Mouse (Mus musculus) hindbrain, embryonic 12.5 days (tissue): Measurements from ENCODE around the gene Foxa3. TPM values are rescaled to one million over a fixed set of nuclear protein-coding genes. Genes with fewer than 3 reads are reported as not detected.

Source experiments
- ATAC-seq: fragments of 200-750 bp; cut with Nextera tagmentation; 2 replicates; pipeline ENCODE4 v1.8.0; 2017; ENCODE audit warnings: moderate TSS enrichment; ENCODE audit not compliant: low FRiP score
- H3K27ac ChIP-seq: fragments of 300-500 bp; sonication (generic); 2 replicates; pipeline ENCODE4 v1.5.1; 2016; ENCODE audit warnings: mild to moderate bottlenecking
- H3K27me3 ChIP-seq: fragments of 300-500 bp; sonication (generic); 2 replicates; pipeline ENCODE4 v1.6.1; 2016; ENCODE audit warnings: mild to moderate bottlenecking
- H3K36me3 ChIP-seq: fragments of 300-500 bp; sonication (generic); 2 replicates; pipeline ENCODE4 v1.6.1; 2016; ENCODE audit warnings: mild to moderate bottlenecking
- H3K4me1 ChIP-seq: fragments of 300-500 bp; sonication (generic); 2 replicates; pipeline ENCODE4 v1.6.1; 2016
- H3K4me2 ChIP-seq: fragments of 300-500 bp; sonication (generic); replicated peaks from 2 replicates; pipeline ENCODE4 v1.6.1; 2016; ENCODE audit warnings: mild to moderate bottlenecking
- H3K4me3 ChIP-seq: fragments of 300-500 bp; sonication (generic); 2 replicates; pipeline ENCODE4 v1.5.1; 2016; ENCODE audit warnings: mild to moderate bottlenecking
- H3K9ac ChIP-seq: fragments of 300-500 bp; sonication (generic); 2 replicates; pipeline ENCODE4 v1.6.1; 2016; ENCODE audit warnings: mild to moderate bottlenecking, moderate library complexity
- H3K9me3 ChIP-seq: fragments of 300-500 bp; sonication (generic); replicated peaks from 2 replicates; pipeline ENCODE4 v1.6.1; 2016; ENCODE audit warnings: mild to moderate bottlenecking
- WGBS: fragments of 180-500 bp; shearing (Covaris S2); methylation state at CpG from one replicate; pipeline ENCODE4 v1.1.7; 2016; 5-methylcytosine and 5-hydroxymethylcytosine counted together
- polyA plus RNA-seq: library from polyadenylated mRNA; unstranded; fragments of >200 nt; fragmentation: Nextera tagmentation; extraction: Ambion mirVana; gene quantifications from 2 replicates; pipeline ENCODE4 v1.2.1, GENCODE M21; 2016

The Foxa3 gene
- polyA plus RNA-seq, 1 experiment from 2014 or later, result 0.10 TPM

- peaks cover 7% of the 10 kb centered on the region; the same call in 1 of the 2 replicates for H3K4me1 ChIP-seq
- H3K4me3 ChIP-seq, result no peak overlapping the region
- no peak for ATAC-seq
- no peak overlapping the region; the same call in 1 of the 2 replicates for H3K9ac ChIP-seq
- no peaks in the 10 kb centered on the region for H3K9me3 ChIP-seq
- no peak overlapping the region for H3K4me2 ChIP-seq
- peaks cover 54% of the 10 kb centered on the region for H3K36me3 ChIP-seq
- 92% methylated on average over 15 of the region's 15 CpGs for WGBS
- no peak overlapping the region for H3K27ac ChIP-seq
- no peaks in the 10 kb centered on the region for H3K27me3 ChIP-seq
Measured at GRCm38 (mm10) chr7:19052345-19053135, 29.2 kb upstream of the Foxa3 start.

GRCm38 (mm10) chr7:19051161-19051560 lies 27.8 kb upstream of the Foxa3 start:
- WGBS, result 71% methylated on average over 4 of the region's 4 CpGs
- H3K36me3 ChIP-seq, result peaks cover 68% of the 10 kb centered on the region
- no peak overlapping the region for H3K27ac ChIP-seq
- no peak for ATAC-seq
- H3K9ac ChIP-seq, result no peak overlapping the region
- no peaks in the 10 kb centered on the region for H3K27me3 ChIP-seq
- H3K9me3 ChIP-seq, result no peaks in the 10 kb centered on the region
- no peak overlapping the region for H3K4me3 ChIP-seq
- H3K4me1 ChIP-seq, result peaks cover 7% of the 10 kb centered on the region; the same call in 1 of the 2 replicates
- H3K4me2 ChIP-seq, result no peak overlapping the region

- H3K4me1 ChIP-seq, result peaks cover 7% of the 10 kb centered on the region; the same call in 1 of the 2 replicates
- H3K4me3 ChIP-seq, result no peak overlapping the region
- WGBS, result 92% methylated on average over 8 of the region's 8 CpGs
- no peak overlapping the region for H3K4me2 ChIP-seq
- H3K27ac ChIP-seq, result no peak overlapping the region
- no peaks in the 10 kb centered on the region for H3K9me3 ChIP-seq
- peaks cover 77% of the 10 kb centered on the region for H3K36me3 ChIP-seq
- no peaks in the 10 kb centered on the region for H3K27me3 ChIP-seq
- no peak overlapping the region for H3K9ac ChIP-seq
- no peak for ATAC-seq
Measured at GRCm38 (mm10) chr7:19050172-19050571, 26.8 kb upstream of the Foxa3 start.

- H3K9ac ChIP-seq, result no peak overlapping the region
- no peaks in the 10 kb centered on the region for H3K27me3 ChIP-seq
- H3K4me2 ChIP-seq, result no peak overlapping the region
- H3K27ac ChIP-seq, result no peak overlapping the region
- WGBS, result 87% methylated on average over 5 of the region's 5 CpGs
- 0 out of 2 replicates have a peak, but pooled peaks cover 2% of the 10 kb centered on the region for H3K4me1 ChIP-seq
- peaks cover 87% of the 10 kb centered on the region for H3K36me3 ChIP-seq
- no peak for ATAC-seq
- H3K9me3 ChIP-seq, result no peaks in the 10 kb centered on the region
- H3K4me3 ChIP-seq, result no peak overlapping the region
Measured at GRCm38 (mm10) chr7:19049252-19049651, 25.9 kb upstream of the Foxa3 start.

- Histone ChIP-seq H3K9ac (peak overlapping the region; percentile 2; the same call in 1 of the 2 replicates), H3K4me3 (no peak overlapping the region), H3K9me3 (no peaks in the 10 kb centered on the region), H3K27me3 (no peaks in the 10 kb centered on the region), H3K36me3 (peaks cover 98% of the 10 kb centered on the region), H3K27ac (no peak overlapping the region), H3K4me1 (no peaks in the 10 kb centered on the region), H3K4me2 (no peak overlapping the region)
- 91% methylated on average over 14 of the region's 14 CpGs for WGBS
- ATAC-seq, result no peak
Measured at GRCm38 (mm10) chr7:19048006-19048527, 24.7 kb upstream of the Foxa3 start.

- H3K9ac ChIP-seq, result no peak overlapping the region
- 93% methylated on average over 11 of the region's 11 CpGs for WGBS
Measured at GRCm38 (mm10) chr7:19046286-19047069, 23.1 kb upstream of the Foxa3 start.

GRCm38 (mm10) chr7:19044616-19045015 lies 21.3 kb upstream of the Foxa3 start:
- Histone ChIP-seq H3K4me3 (no peak overlapping the region), H3K36me3 (peaks cover 99% of the 10 kb centered on the region), H3K27ac (no peak overlapping the region), H3K4me1 (no peaks in the 10 kb centered on the region), H3K27me3 (no peaks in the 10 kb centered on the region), H3K9me3 (no peaks in the 10 kb centered on the region), H3K9ac (no peak overlapping the region), H3K4me2 (no peak overlapping the region)
- ATAC-seq, result no peak
- 97% methylated on average over 6 of the region's 6 CpGs for WGBS

More at GRCm38 (mm10) chr7:19046286-19047069, 23.1 kb upstream of the Foxa3 start:
- no peaks in the 10 kb centered on the region for H3K4me1 ChIP-seq
- H3K4me2 ChIP-seq, result no peak overlapping the region
- H3K9me3 ChIP-seq, result no peaks in the 10 kb centered on the region
- H3K36me3 ChIP-seq, result peaks cover 99% of the 10 kb centered on the region
- H3K27ac ChIP-seq, result no peak overlapping the region
- H3K27me3 ChIP-seq, result no peaks in the 10 kb centered on the region
- ATAC-seq, result peak; percentile 19; the same call in 1 of the 2 replicates
- H3K4me3 ChIP-seq, result no peak overlapping the region

- Histone ChIP-seq H3K9ac (no peak overlapping the region; the same call in 1 of the 2 replicates), H3K27me3 (no peaks in the 10 kb centered on the region), H3K27ac (no peak overlapping the region), H3K4me2 (no peak overlapping the region), H3K36me3 (peaks cover 79% of the 10 kb centered on the region), H3K4me1 (no peaks in the 10 kb centered on the region), H3K4me3 (no peak overlapping the region), H3K9me3 (no peaks in the 10 kb centered on the region)
- ATAC-seq, result no peak
- 35% methylated on average over 4 of the region's 4 CpGs for WGBS
Measured at GRCm38 (mm10) chr7:19031641-19032040, 8.3 kb upstream of the Foxa3 start.

- H3K4me2 ChIP-seq, result no peak overlapping the region
- no peak overlapping the region for H3K4me3 ChIP-seq
Measured at GRCm38 (mm10) chr7:19029084-19029653, 5.8 kb upstream of the Foxa3 start.

GRCm38 (mm10) chr7:19028067-19028466 lies 4.7 kb upstream of the Foxa3 start:
- no peak overlapping the region for H3K9ac ChIP-seq
- no peak overlapping the region for H3K4me2 ChIP-seq
- no peak for ATAC-seq
- peaks cover 8% of the 10 kb centered on the region for H3K27me3 ChIP-seq
- no peak overlapping the region for H3K4me3 ChIP-seq
- H3K36me3 ChIP-seq, result peaks cover 46% of the 10 kb centered on the region
- no peaks in the 10 kb centered on the region for H3K9me3 ChIP-seq
- H3K27ac ChIP-seq, result no peak overlapping the region
- H3K4me1 ChIP-seq, result peaks cover 19% of the 10 kb centered on the region

More at GRCm38 (mm10) chr7:19029084-19029653, 5.8 kb upstream of the Foxa3 start:
- ATAC-seq, result peak; percentile 45; the same call in 1 of the 2 replicates
- Histone ChIP-seq H3K9me3 (no peaks in the 10 kb centered on the region), H3K27ac (no peak overlapping the region), H3K4me1 (peaks cover 19% of the 10 kb centered on the region), H3K9ac (no peak overlapping the region), H3K36me3 (peaks cover 55% of the 10 kb centered on the region), H3K27me3 (no peaks in the 10 kb centered on the region)
- WGBS, result 62% methylated on average over 6 of the region's 6 CpGs

GRCm38 (mm10) chr7:19024581-19025255 lies 1.4 kb upstream of the Foxa3 start:
- 2% methylated on average over 33 of the region's 36 CpGs for WGBS
- peak; percentile 75 for ATAC-seq
- Histone ChIP-seq H3K4me1 (peaks cover 19% of the 10 kb centered on the region), H3K9ac (peak overlapping the region; percentile 95), H3K27me3 (peaks cover 41% of the 10 kb centered on the region), H3K4me2 (peak overlapping the region; percentile 80), H3K4me3 (peak overlapping the region; percentile 92), H3K9me3 (no peaks in the 10 kb centered on the region), H3K36me3 (peaks cover 13% of the 10 kb centered on the region), H3K27ac (peak overlapping the region; percentile 70)
